Mouse (Mus musculus) brain, embryonic 14.5 days (tissue): ENCODE data around the gene Pou3f1.

Source experiments
- CTCF ChIP-seq: fragments of 200-500 bp; IDR thresholded peaks from 2 replicates; pipeline ENCODE4 v1.5.1; 2012; ENCODE audit warnings: inconsistent platforms, mild to moderate bottlenecking, moderate library complexity, borderline replicate concordance; ENCODE audit not compliant: insufficient read depth, insufficient read length; ENCODE audit errors: extremely low read depth
- POLR2A ChIP-seq: fragments of 200-500 bp; IDR thresholded peaks from 2 replicates; pipeline ENCODE4 v1.6.1; 2012; ENCODE audit warnings: mild to moderate bottlenecking, inconsistent platforms, borderline replicate concordance; ENCODE audit not compliant: poor library complexity, insufficient read depth, insufficient read length, severe bottlenecking; ENCODE audit errors: extremely low read depth

DNA sequence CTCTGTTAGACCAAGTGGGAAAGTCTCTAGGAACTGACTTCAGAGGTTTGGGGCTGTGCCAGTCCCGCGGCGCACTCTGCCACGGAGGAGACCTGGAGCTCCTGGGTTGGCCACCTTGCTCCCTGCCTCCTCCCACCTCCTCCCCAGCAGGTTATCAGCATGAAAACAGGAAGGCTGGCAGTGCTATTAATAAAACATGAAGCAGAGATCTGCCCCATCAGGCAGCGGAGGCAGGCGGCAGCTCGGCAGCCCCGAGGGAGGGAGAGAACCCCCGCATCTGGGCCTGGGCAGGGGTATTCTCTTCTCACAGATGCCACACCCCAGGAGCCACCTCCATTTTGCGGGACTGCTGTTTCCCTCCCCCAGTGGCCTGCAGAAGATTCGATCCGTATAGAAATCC lies 16.9 kb upstream of the Pou3f1 start:
- no peak for TF ChIP-seq CTCF
- TF ChIP-seq POLR2A = no peak
